Mouse (Mus musculus): ENCODE results near the gene Ppp4r4. TPM values are rescaled to one million over a fixed set of nuclear protein-coding genes. Genes with fewer than 3 reads are reported as not detected.
"Not testable (repeated sequence)": the region's sequence is repeated elsewhere in the genome, so short reads cannot be mapped to it uniquely, and the experiment has no call there.

The Ppp4r4 gene
- polyA plus RNA-seq, 1 experiment = 22.3 TPM

GRCm38 (mm10) chr12:103556856-103557255 is 24.8 kb downstream of the Ppp4r4 start:
- no peak for TF ChIP-seq POLR2A (IDR thresholded peaks at IDR 0.05; ENCODE audit: borderline replicate concordance, insufficient read depth, low read length)
- 89% methylated on average over 5 of the region's 5 CpGs for WGBS
- Histone ChIP-seq H3K27me3 (ENCODE audit: control insufficient read depth, insufficient read depth, low read length) (no peaks in the 10 kb centered on the region), H3K4me1 (ENCODE audit: control insufficient read depth, insufficient read depth, low read length) (no peaks in the 10 kb centered on the region), H3K4me3 (replicated peaks; ENCODE audit: insufficient read depth, low read depth, low read length) (no peak overlapping the region), H3K27ac (ENCODE audit: insufficient read depth, low read length) (no peak overlapping the region)
- DNase-seq = no peak

- H3K27me3 ChIP-seq (ENCODE audit: control insufficient read depth, insufficient read depth, low read length) = no peaks in the 10 kb centered on the region
- no peak for TF ChIP-seq CTCF (IDR thresholded peaks at IDR 0.05; ENCODE audit: borderline replicate concordance, insufficient read depth, low read depth, low read length)
- no peaks in the 10 kb centered on the region for H3K4me1 ChIP-seq (ENCODE audit: control insufficient read depth, insufficient read depth, low read length)
- no peak overlapping the region for H3K4me3 ChIP-seq (replicated peaks; ENCODE audit: insufficient read depth, low read depth, low read length)
- 75% methylated on average over 1 of the region's 1 CpGs for WGBS
- H3K27ac ChIP-seq (ENCODE audit: insufficient read depth, low read length) = no peak overlapping the region
- no peak for DNase-seq
These were observed 32.6 kb downstream of the Ppp4r4 start for GRCm38 (mm10) chr12:103564726-103565125.

GRCm38 (mm10) chr12:103565151-103565550 is 33.1 kb downstream of the Ppp4r4 start:
- Histone ChIP-seq H3K27ac (ENCODE audit: insufficient read depth, low read length) (no peak overlapping the region), H3K27me3 (ENCODE audit: control insufficient read depth, insufficient read depth, low read length) (no peaks in the 10 kb centered on the region), H3K4me3 (replicated peaks; ENCODE audit: insufficient read depth, low read depth, low read length) (no peak overlapping the region), H3K4me1 (ENCODE audit: control insufficient read depth, insufficient read depth, low read length) (no peaks in the 10 kb centered on the region)
- TF ChIP-seq POLR2A (IDR thresholded peaks at IDR 0.05; ENCODE audit: borderline replicate concordance, insufficient read depth, low read length) = no peak
- TF ChIP-seq CTCF (IDR thresholded peaks at IDR 0.05; ENCODE audit: borderline replicate concordance, insufficient read depth, low read depth, low read length) = no peak
- 73% methylated on average over 7 of the region's 7 CpGs for WGBS
- no peak for DNase-seq

GRCm38 (mm10) chr12:103567129-103567528 is 35.0 kb downstream of the Ppp4r4 start:
- TF ChIP-seq POLR2A (IDR thresholded peaks at IDR 0.05; ENCODE audit: borderline replicate concordance, insufficient read depth, low read length) (no peak), CTCF (IDR thresholded peaks at IDR 0.05; ENCODE audit: borderline replicate concordance, insufficient read depth, low read depth, low read length) (no peak)
- no peak for DNase-seq
- no peaks in the 10 kb centered on the region for H3K27me3 ChIP-seq (ENCODE audit: control insufficient read depth, insufficient read depth, low read length)

GRCm38 (mm10) chr12:103569690-103570089 is 37.6 kb downstream of the Ppp4r4 start:
- no peak for TF ChIP-seq CTCF (IDR thresholded peaks at IDR 0.05; ENCODE audit: borderline replicate concordance, insufficient read depth, low read depth, low read length)
- no peak for TF ChIP-seq POLR2A (IDR thresholded peaks at IDR 0.05; ENCODE audit: borderline replicate concordance, insufficient read depth, low read length)
- H3K27me3 ChIP-seq (ENCODE audit: control insufficient read depth, insufficient read depth, low read length) = no peaks in the 10 kb centered on the region
- no peak overlapping the region for H3K27ac ChIP-seq (ENCODE audit: insufficient read depth, low read length)
- WGBS = 68% methylated on average over 6 of the region's 6 CpGs
- no peak for DNase-seq
- no peaks in the 10 kb centered on the region for H3K4me1 ChIP-seq (ENCODE audit: control insufficient read depth, insufficient read depth, low read length)
- H3K4me3 ChIP-seq (replicated peaks; ENCODE audit: insufficient read depth, low read depth, low read length) = no peak overlapping the region

More at GRCm38 (mm10) chr12:103567129-103567528, 35.0 kb downstream of the Ppp4r4 start:
- H3K27ac ChIP-seq (ENCODE audit: insufficient read depth, low read length) = no peak overlapping the region
- 64% methylated on average over 3 of the region's 3 CpGs for WGBS
- no peaks in the 10 kb centered on the region for H3K4me1 ChIP-seq (ENCODE audit: control insufficient read depth, insufficient read depth, low read length)
- no peak overlapping the region for H3K4me3 ChIP-seq (replicated peaks; ENCODE audit: insufficient read depth, low read depth, low read length)

- 93% methylated on average over 6 of the region's 6 CpGs for WGBS
- not testable (repeated sequence) for H3K4me3 ChIP-seq (replicated peaks; ENCODE audit: insufficient read depth, low read depth, low read length); H3K27ac ChIP-seq (ENCODE audit: insufficient read depth, low read length); H3K27me3 ChIP-seq (ENCODE audit: control insufficient read depth, insufficient read depth, low read length); H3K4me1 ChIP-seq (ENCODE audit: control insufficient read depth, insufficient read depth, low read length); DNase-seq
These were observed 46.1 kb downstream of the Ppp4r4 start for GRCm38 (mm10) chr12:103578148-103578547.

- peak in 1 of 2 experiments; percentile 18 for DNase-seq
- Histone ChIP-seq H3K4me1 (ENCODE audit: control insufficient read depth, insufficient read depth, low read length) (no peaks in the 10 kb centered on the region), H3K4me3 (replicated peaks; ENCODE audit: insufficient read depth, low read depth, low read length) (no peak overlapping the region), H3K27me3 (ENCODE audit: control insufficient read depth, insufficient read depth, low read length) (no peaks in the 10 kb centered on the region), H3K27ac (ENCODE audit: insufficient read depth, low read length) (no peak overlapping the region)
- TF ChIP-seq CTCF (IDR thresholded peaks at IDR 0.05; ENCODE audit: borderline replicate concordance, insufficient read depth, low read depth, low read length) (no peak), POLR2A (IDR thresholded peaks at IDR 0.05; ENCODE audit: borderline replicate concordance, insufficient read depth, low read length) (no peak)
- 56% methylated on average over 8 of the region's 8 CpGs for WGBS
These were observed 51.7 kb downstream of the Ppp4r4 start for GRCm38 (mm10) chr12:103583771-103584170.

GRCm38 (mm10) chr12:103598411-103598810 is 66.3 kb downstream of the Ppp4r4 start:
- no peaks in the 10 kb centered on the region for H3K4me1 ChIP-seq (ENCODE audit: control insufficient read depth, insufficient read depth, low read length)
- no peak overlapping the region for H3K4me3 ChIP-seq (replicated peaks; ENCODE audit: insufficient read depth, low read depth, low read length)
- DNase-seq = no peak
- no peak overlapping the region for H3K27ac ChIP-seq (ENCODE audit: insufficient read depth, low read length)
- TF ChIP-seq CTCF (IDR thresholded peaks at IDR 0.05; ENCODE audit: borderline replicate concordance, insufficient read depth, low read depth, low read length) (no peak), POLR2A (IDR thresholded peaks at IDR 0.05; ENCODE audit: borderline replicate concordance, insufficient read depth, low read length) (no peak)
- 81% methylated on average over 2 of the region's 2 CpGs for WGBS
- H3K27me3 ChIP-seq (ENCODE audit: control insufficient read depth, insufficient read depth, low read length) = no peaks in the 10 kb centered on the region

GRCm38 (mm10) chr12:103600364-103600763 is 68.3 kb downstream of the Ppp4r4 start:
- WGBS = 39% methylated on average over 3 of the region's 3 CpGs
- H3K27ac ChIP-seq (ENCODE audit: insufficient read depth, low read length) = no peak overlapping the region
- H3K27me3 ChIP-seq (ENCODE audit: control insufficient read depth, insufficient read depth, low read length) = no peaks in the 10 kb centered on the region
- no peak for TF ChIP-seq POLR2A (IDR thresholded peaks at IDR 0.05; ENCODE audit: borderline replicate concordance, insufficient read depth, low read length)
- H3K4me1 ChIP-seq (ENCODE audit: control insufficient read depth, insufficient read depth, low read length) = no peaks in the 10 kb centered on the region
- H3K4me3 ChIP-seq (replicated peaks; ENCODE audit: insufficient read depth, low read depth, low read length) = no peak overlapping the region
- DNase-seq = no peak
